Mouse (Mus musculus) lung, postnatal 0 days (tissue): ENCODE measurements around the gene Meis2.

Experiments
- CTCF ChIP-seq: IDR thresholded peaks from 2 replicates; pipeline ENCODE4 v1.5.1; 2016; ENCODE audit warnings: antibody characterized with exemption, mild to moderate bottlenecking
- EP300 ChIP-seq: IDR thresholded peaks from 2 replicates; pipeline ENCODE4 v1.6.1; 2016; ENCODE audit warnings: antibody characterized with exemption, mild to moderate bottlenecking, control low read depth

- TF ChIP-seq CTCF (no peak), EP300 (no peak)
These were observed 213.0 kb downstream of the Meis2 start for GRCm38 (mm10) chr2:115852615-115853014.
